Mouse (Mus musculus): ENCODE results near the gene Helb. TPM values are rescaled to one million over a fixed set of nuclear protein-coding genes. Genes with fewer than 3 reads are reported as not detected.
"Not testable (repeated sequence)": the region's sequence is repeated elsewhere in the genome, so short reads cannot be mapped to it uniquely, and the experiment has no call there.

Gene Helb
- polyA plus RNA-seq, 2 experiments, result 6.0 to 9.0 TPM

DNA sequence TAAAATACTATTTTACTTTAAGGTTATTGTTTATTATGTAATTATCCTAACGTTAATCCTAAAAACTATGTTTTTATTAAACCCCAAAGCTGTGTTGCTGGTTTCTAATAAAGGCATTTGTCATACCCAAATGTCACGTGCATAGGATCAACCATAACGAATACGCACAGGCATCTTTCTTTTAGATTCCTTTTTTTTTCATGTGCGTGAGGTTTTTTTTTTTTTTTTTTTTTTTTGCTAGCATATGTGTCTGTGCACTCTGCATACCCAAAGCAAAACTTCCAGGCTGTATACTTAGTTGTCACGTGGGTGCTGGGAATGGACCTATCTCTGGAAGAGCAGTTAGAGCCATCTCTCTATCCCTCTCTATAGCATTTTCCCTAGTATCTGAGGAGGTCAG lies 1.2 kb upstream of the Helb start:
- Histone ChIP-seq H3K27me3 (ENCODE audit: control insufficient read depth, insufficient read depth, low read length) (no peaks in the 10 kb centered on the region), H3K9ac (replicated peaks) (no peak overlapping the region), H3K4me1 (replicated peaks; ENCODE audit: control insufficient read depth in 2 of 2, insufficient read depth in 2 of 2, low read length in 1 of 2) (peaks cover 0 to 7% of the 10 kb centered on the region in 2 experiments; a peak in 1 of 4 replicates), H3K4me3 (ENCODE audit: insufficient read depth in 1 of 2, low read depth in 2 of 2, low read length in 2 of 2) (no peak overlapping the region), H3K36me3 (replicated peaks; ENCODE audit: control insufficient read depth, insufficient read depth, low read depth) (peaks cover 4% of the 10 kb centered on the region), H3K4me2 (ENCODE audit: low read depth) (peak overlapping the region; percentile 88), H3K27ac (no peak overlapping the region), H3K9me3 (ENCODE audit: control insufficient read depth, low read length) (no peaks in the 10 kb centered on the region)
- ATAC-seq (ENCODE audit: insufficient read depth) (no peak), DNase-seq (ENCODE audit: low read depth in 3 of 3, low spot score in 3 of 3) (no peak)
- TF ChIP-seq CTCF (IDR thresholded peaks at IDR 0.05; ENCODE audit: low read depth), result no peak
- no peak for TF ChIP-seq EP300 (IDR thresholded peaks at IDR 0.05; ENCODE audit: low read depth)
- 82% methylated on average over 6 of the region's 6 CpGs for WGBS (ENCODE audit: insufficient replicate concordance)

GRCm38 (mm10) chr10:120113482-120113881 lies 695 bp upstream of the Helb start:
- peak overlapping the region; percentile 86 for H3K27ac ChIP-seq
- H3K9ac ChIP-seq (replicated peaks), result peak overlapping the region; percentile 67
- not testable (repeated sequence) for H3K4me1 ChIP-seq (replicated peaks; ENCODE audit: control insufficient read depth in 2 of 2, insufficient read depth in 2 of 2, low read length in 1 of 2); H3K9me3 ChIP-seq (ENCODE audit: control insufficient read depth, low read length); H3K36me3 ChIP-seq (replicated peaks; ENCODE audit: control insufficient read depth, insufficient read depth, low read depth); H3K27me3 ChIP-seq (ENCODE audit: control insufficient read depth, insufficient read depth, low read length); ATAC-seq (ENCODE audit: insufficient read depth); DNase-seq (ENCODE audit: low read depth in 3 of 3, low spot score in 3 of 3)
- WGBS (ENCODE audit: insufficient replicate concordance), result 30% methylated on average over 9 of the region's 9 CpGs
- peak overlapping the region; percentile 19 to 81 for H3K4me3 ChIP-seq (ENCODE audit: insufficient read depth in 1 of 2, low read depth in 2 of 2, low read length in 2 of 2)
- peak overlapping the region; percentile 88 for H3K4me2 ChIP-seq (ENCODE audit: low read depth)

- Histone ChIP-seq H3K9me3 (ENCODE audit: control insufficient read depth, low read length) (no peaks in the 10 kb centered on the region), H3K4me2 (ENCODE audit: low read depth) (peak overlapping the region; percentile 88), H3K4me3 (ENCODE audit: insufficient read depth in 1 of 2, low read depth in 2 of 2, low read length in 2 of 2) (peak overlapping the region; percentile 81 to 96), H3K36me3 (replicated peaks; ENCODE audit: control insufficient read depth, insufficient read depth, low read depth) (peaks cover 20% of the 10 kb centered on the region), H3K4me1 (replicated peaks; ENCODE audit: control insufficient read depth in 2 of 2, insufficient read depth in 2 of 2, low read length in 1 of 2) (peaks cover 0 to 7% of the 10 kb centered on the region in 2 experiments; a peak in 1 of 4 replicates), H3K27me3 (ENCODE audit: control insufficient read depth, insufficient read depth, low read length) (no peaks in the 10 kb centered on the region), H3K27ac (peak overlapping the region; percentile 86), H3K9ac (replicated peaks) (peak overlapping the region; percentile 90)
- ATAC-seq (ENCODE audit: insufficient read depth) (no peak), DNase-seq (ENCODE audit: low read depth in 3 of 3, low spot score in 3 of 3) (no peak)
- WGBS (ENCODE audit: insufficient replicate concordance), result 61% methylated on average over 3 of the region's 3 CpGs
- TF ChIP-seq CTCF (IDR thresholded peaks at IDR 0.05; ENCODE audit: low read depth) (peak; percentile 23), EP300 (IDR thresholded peaks at IDR 0.05; ENCODE audit: low read depth) (no peak)
Measured at GRCm38 (mm10) chr10:120111691-120112319, 982 bp downstream of the Helb start.

GRCm38 (mm10) chr10:120100806-120101205 lies 12.0 kb downstream of the Helb start:
- ATAC-seq (ENCODE audit: insufficient read depth), result no peak
- WGBS (ENCODE audit: insufficient replicate concordance), result 80% methylated on average over 1 of the region's 1 CpGs
- Histone ChIP-seq H3K9ac (replicated peaks) (no peak overlapping the region), H3K4me1 (replicated peaks; ENCODE audit: control insufficient read depth in 2 of 2, insufficient read depth in 2 of 2, low read length in 1 of 2) (no peaks in the 10 kb centered on the region), H3K36me3 (replicated peaks; ENCODE audit: control insufficient read depth, insufficient read depth, low read depth) (peaks cover 27% of the 10 kb centered on the region), H3K4me2 (ENCODE audit: low read depth) (no peak overlapping the region), H3K27ac (no peak overlapping the region), H3K27me3 (ENCODE audit: control insufficient read depth, insufficient read depth, low read length) (no peaks in the 10 kb centered on the region), H3K4me3 (ENCODE audit: insufficient read depth in 1 of 2, low read depth in 2 of 2, low read length in 2 of 2) (no peak overlapping the region), H3K9me3 (ENCODE audit: control insufficient read depth, low read length) (no peaks in the 10 kb centered on the region)
- no peak for DNase-seq (ENCODE audit: low read depth in 3 of 3, low spot score in 3 of 3)
- no peak for TF ChIP-seq CTCF (IDR thresholded peaks at IDR 0.05; ENCODE audit: low read depth)
- TF ChIP-seq EP300 (IDR thresholded peaks at IDR 0.05; ENCODE audit: low read depth), result no peak

- ATAC-seq (ENCODE audit: insufficient read depth) (no peak), DNase-seq (ENCODE audit: low read depth in 3 of 3, low spot score in 3 of 3) (no peak)
- no peaks in the 10 kb centered on the region for H3K27me3 ChIP-seq (ENCODE audit: control insufficient read depth, insufficient read depth, low read length)
- no peaks in the 10 kb centered on the region for H3K9me3 ChIP-seq (ENCODE audit: control insufficient read depth, low read length)
- 86% methylated on average over 5 of the region's 5 CpGs for WGBS (ENCODE audit: insufficient replicate concordance)
- TF ChIP-seq CTCF (IDR thresholded peaks at IDR 0.05; ENCODE audit: low read depth) (no peak), EP300 (IDR thresholded peaks at IDR 0.05; ENCODE audit: low read depth) (no peak)
- no peak overlapping the region for H3K4me3 ChIP-seq (ENCODE audit: insufficient read depth in 1 of 2, low read depth in 2 of 2, low read length in 2 of 2)
- H3K27ac ChIP-seq, result no peak overlapping the region
- peaks cover 23% of the 10 kb centered on the region for H3K36me3 ChIP-seq (replicated peaks; ENCODE audit: control insufficient read depth, insufficient read depth, low read depth)
- H3K9ac ChIP-seq (replicated peaks), result no peak overlapping the region
- H3K4me1 ChIP-seq (replicated peaks; ENCODE audit: control insufficient read depth in 2 of 2, insufficient read depth in 2 of 2, low read length in 1 of 2), result no peaks in the 10 kb centered on the region
- no peak overlapping the region for H3K4me2 ChIP-seq (ENCODE audit: low read depth)
Measured at GRCm38 (mm10) chr10:120097564-120097963, 15.2 kb downstream of the Helb start.
